Mouse (Mus musculus) urinary bladder, postnatal 10 days (tissue): ENCODE results near the gene Tbc1d7.

Experiments used
- DNase-seq: peaks from one replicate; pipeline ENCODE4 v3.0.0; 2022; ENCODE audit warnings: low spot score

Tbc1d7 gene

DNA sequence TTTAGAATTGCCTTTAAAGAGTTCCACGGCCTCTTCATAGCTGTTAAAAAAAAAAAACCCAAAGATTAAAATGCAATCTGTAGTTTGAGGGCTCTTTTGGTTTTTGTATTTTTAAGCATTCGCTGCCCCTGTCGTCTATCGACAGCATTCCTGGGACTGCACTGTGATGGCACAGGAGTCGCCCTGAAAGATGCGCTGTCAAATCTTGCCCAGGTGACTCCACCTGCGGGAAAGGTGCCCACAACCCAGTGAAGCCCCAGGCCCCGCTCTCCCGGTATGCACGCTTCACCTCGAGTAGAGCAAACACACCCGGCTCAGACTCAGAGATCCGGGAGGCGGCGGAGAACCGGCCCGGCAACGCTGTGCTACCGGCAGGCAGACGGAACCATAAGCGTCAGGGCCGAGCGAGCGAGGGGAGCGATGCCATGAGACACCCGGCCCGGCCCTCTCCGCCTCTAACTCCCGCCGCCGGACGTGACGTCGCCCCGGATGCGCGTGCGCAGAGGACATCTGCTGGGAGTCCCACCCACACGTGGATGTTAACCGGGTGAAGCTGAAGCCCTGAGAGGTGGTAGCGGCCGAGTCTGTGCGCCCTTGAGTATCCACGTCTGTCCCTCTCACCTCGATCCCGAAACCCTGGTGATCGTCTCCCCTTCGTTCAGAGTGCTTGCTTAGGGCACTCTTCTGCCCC, at the start of gene Tbc1d7:
Gene Tbc1d7, minus strand, starts transcription at position 482 of the 691 bp plus-strand sequence.
- peak; percentile 99 for DNase-seq

DNA sequence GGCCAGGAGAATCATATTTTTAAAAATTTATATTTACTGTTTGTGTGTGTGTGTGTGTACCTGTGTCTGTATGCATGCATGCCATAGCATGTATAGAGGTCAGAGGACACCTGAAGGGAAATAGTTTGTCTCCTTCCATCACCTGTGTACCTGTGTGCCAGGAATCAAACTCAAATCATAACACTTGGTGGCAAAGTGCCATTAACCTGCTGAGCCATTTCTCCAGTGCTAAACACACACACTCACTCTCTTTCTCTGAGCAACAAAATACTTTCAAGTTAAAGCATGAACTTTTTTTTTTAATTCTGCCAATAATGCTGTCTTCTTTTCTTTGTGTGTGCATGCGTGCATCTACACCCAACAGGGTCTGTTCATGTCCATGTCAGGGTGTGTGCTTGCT, 49.3 kb upstream of the Tbc1d7 start:
- DNase-seq: no peak

DNA sequence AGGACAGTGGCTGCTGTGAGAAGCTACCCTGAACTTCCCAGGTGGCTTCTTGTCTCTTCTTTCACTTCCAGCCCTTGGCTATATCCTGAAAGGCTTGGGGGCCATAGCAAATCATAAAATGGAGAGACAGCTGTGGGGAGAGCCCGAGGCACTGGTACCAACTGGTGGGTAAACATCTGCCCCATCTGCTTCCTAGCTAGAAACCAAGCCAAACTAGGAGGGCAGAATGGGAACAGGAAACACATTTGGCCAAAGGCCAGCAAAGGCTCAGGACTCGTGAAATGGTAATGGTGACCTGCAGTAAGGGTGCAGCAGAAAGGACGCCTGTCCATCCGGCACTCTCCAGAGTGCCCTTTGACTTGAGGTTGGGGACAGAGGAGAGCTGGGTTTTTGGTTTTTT, 47.5 kb upstream of the Tbc1d7 start:
- no peak for DNase-seq

- DNase-seq: no peak
Measured at GRCm38 (mm10) chr13:43218284-43218683, 47.0 kb upstream of the Tbc1d7 start.

- no peak for DNase-seq
Measured at GRCm38 (mm10) chr13:43217686-43218085, 46.4 kb upstream of the Tbc1d7 start.

- DNase-seq: no peak
Measured at GRCm38 (mm10) chr13:43217059-43217458, 45.8 kb upstream of the Tbc1d7 start.

DNA sequence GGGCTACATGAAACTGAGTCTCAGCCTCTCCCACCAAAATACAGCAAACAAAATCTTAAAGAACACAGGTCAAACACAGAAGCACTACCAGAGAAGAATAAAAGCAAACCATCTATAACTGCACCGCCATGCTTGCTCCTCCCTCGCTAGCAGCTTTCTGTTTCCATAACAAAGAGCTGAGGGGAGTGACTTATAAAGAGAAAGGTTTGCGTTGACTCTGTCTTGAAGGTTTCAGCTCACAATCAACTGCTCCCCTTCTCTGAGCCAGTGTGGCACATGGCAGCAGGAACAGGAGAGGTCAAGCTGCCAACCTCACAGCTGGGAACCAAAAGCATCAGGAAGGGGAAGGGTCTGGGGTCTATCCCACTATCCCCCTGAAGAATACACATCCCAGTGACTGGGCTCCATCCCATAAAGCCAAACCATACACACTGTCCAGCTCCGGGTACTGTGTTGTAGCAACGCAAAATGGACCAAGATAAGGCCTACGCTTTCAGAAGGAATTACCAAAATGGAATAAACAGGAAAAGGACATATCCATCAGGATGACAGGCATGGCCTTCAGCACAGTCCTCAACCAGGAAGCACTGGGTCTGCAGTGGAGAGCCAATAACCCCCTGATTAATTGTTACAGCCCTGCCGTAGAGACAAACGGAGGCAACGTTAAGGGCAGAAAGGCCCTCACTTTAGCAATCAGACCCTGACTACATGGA, 44.8 kb upstream of the Tbc1d7 start:
- no peak for DNase-seq

- no peak for DNase-seq
Measured at GRCm38 (mm10) chr13:43215144-43215993, 44.1 kb upstream of the Tbc1d7 start.

DNA sequence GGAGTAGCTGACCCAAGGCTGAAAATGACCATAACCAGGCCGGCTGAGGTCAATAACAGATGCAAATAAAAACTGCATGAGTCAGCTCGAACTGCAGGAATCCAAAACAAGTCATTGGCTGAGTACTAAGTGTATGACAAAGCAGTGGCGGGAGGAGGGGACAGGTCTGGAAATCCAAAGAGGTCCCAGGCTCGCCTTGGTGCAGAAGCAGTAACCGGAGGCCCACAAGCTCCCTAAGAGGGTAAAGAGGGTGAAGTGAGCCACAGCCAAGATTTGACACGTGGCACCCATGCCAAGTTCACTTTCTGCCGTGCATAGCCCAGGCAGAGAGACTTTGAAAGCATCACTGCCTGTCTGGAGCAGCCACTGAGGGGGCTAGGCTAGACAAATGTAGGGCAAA, 41.0 kb upstream of the Tbc1d7 start:
- no peak for DNase-seq

DNA sequence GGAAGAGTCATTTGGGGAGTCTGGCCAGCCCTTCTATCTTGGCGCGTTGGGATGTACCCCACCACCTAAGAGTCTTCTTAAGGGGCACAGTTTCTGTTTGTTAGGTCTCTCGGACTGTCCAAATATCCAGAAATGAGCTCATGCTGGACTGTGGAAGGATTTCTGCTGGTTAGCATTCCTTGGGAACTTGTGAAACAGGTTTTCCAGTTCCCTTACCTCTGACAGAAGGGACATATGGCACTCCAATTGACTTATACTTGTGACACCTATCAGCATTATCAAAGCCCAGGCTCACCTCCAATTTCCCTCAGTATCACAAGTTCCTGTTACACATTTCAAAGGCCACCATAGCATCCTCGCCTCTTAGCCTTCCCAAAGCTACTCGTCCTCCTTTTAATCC, 39.7 kb upstream of the Tbc1d7 start:
- no peak for DNase-seq

- no peak for DNase-seq
Measured at GRCm38 (mm10) chr13:43209560-43209959, 38.3 kb upstream of the Tbc1d7 start.

- no peak for DNase-seq
Measured at GRCm38 (mm10) chr13:43208914-43209439, 37.7 kb upstream of the Tbc1d7 start.

DNA sequence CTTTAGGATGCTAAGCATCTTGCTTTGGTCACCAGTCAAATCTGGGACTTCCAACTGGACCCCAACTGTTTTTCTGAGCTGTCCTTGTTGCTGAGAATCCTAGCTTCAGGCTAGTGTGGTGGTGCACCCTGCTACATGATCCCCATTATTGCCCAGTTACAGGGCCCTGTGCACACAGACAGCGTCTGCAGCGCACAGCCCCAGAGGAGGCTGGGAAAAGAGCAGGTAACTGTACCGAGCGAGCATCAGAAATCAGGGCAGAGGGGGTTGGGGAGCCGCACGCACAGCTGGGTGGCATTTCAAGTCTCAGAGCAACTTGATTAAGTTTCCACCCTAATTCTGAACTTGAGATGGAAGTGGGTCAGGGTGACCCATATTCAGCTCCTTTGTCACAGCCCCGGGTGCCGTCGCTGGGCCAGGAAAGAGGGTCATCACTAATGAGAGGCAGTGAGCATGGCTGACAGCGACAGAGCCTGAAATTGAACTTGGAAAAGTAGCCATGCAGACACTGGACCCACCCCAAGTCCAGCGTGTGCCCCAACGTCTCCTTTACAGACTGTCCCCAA, 34.9 kb upstream of the Tbc1d7 start:
- DNase-seq: no peak

DNA sequence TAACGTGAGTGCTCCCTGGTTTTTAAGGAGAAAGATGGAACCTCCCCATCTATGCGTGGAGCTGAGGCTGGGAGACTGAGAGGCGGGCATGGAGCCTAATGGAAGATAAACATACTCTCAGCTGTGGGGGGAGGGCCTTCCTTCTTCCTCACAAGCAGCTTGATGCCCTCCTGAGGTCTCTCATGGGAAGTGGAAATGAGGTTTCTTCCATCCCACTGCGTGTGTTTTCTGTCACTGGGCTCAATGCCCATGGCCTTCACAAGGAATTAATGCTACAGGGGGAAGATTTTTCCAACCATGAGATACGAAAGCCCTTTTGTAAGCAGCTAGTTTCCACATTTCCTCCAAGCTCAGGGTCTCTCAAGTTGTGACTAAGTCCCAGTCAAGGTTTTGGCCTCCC, 32.3 kb upstream of the Tbc1d7 start:
- no peak for DNase-seq

- DNase-seq: no peak
Measured at GRCm38 (mm10) chr13:43203234-43203633, 31.9 kb upstream of the Tbc1d7 start.

DNA sequence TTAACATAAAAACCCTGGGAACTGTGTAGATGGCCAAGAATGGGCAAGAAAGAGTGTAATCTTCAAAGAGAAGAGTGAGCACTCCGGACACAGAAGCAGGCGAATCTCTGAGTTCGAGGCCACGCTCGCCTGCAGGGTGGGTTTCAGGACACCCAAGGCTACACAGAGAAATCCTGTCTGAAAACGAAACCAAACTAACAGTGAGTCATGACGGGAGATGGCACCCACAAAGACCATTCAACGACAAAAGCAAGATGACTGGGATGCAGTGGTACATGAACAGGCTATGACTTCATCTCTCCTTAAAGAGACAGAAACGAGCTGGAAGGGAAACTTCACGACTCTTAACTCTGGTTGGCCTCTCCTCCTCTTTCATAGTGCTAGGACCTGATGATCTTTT, 31.1 kb upstream of the Tbc1d7 start:
- DNase-seq: no peak

- no peak for DNase-seq
Measured at GRCm38 (mm10) chr13:43201033-43201432, 29.7 kb upstream of the Tbc1d7 start.

GRCm38 (mm10) chr13:43200473-43200872, 29.2 kb upstream of the Tbc1d7 start:
- DNase-seq: no peak

- DNase-seq: no peak
Measured at GRCm38 (mm10) chr13:43199749-43200148, 28.4 kb upstream of the Tbc1d7 start.

GRCm38 (mm10) chr13:43199282-43199681, 28.0 kb upstream of the Tbc1d7 start:
- DNase-seq: no peak

- no peak for DNase-seq
Measured at GRCm38 (mm10) chr13:43197187-43197586, 25.9 kb upstream of the Tbc1d7 start.

- DNase-seq: no peak
Measured at GRCm38 (mm10) chr13:43196000-43196399, 24.7 kb upstream of the Tbc1d7 start.
